Mouse (Mus musculus) spleen, postnatal 0 days (tissue): ENCODE results near the gene Wdr74. TPM values are rescaled to one million over a fixed set of nuclear protein-coding genes. Genes with fewer than 3 reads are reported as not detected.

Experiments used
- polyA plus RNA-seq: library from polyadenylated mRNA; unstranded; fragments of >200 nt; fragmentation: Nextera tagmentation; extraction: Ambion mirVana; gene quantifications from 2 replicates; pipeline ENCODE4 v1.2.1, GENCODE M21; 2015

Gene Wdr74
- 64.9 and 68.8 TPM in 2 replicates for polyA plus RNA-seq

GRCm38 (mm10) chr19:8735389-8736159 lies at the start of gene Wdr74:
Gene Wdr74 (plus strand): TSS chr19:8735827.

GRCm38 (mm10) chr19:8722907-8723573 lies 12.6 kb upstream of the Wdr74 start, which contains the start of gene Slc3a2:
Gene Slc3a2 (minus strand): TSS chr19:8723369.

DNA sequence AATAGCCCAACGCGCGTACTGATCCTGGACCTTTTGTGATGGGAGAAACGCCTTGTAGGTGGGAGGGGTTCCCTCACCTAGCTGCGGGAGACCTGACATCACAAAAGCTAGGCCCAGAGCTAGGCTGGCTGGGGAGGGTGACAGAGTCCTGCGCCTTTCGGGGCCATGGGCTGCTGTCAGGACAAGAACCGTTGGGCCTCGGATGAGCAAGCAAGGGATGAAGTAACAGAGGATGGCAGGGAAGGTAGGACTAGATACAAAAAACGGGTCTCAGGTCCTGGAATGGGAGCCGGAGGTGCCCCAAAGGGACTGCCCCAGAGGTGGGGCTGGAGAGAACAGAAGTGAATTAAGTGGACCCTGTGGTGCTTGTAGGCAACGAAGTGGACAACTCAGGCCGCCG lies 5.0 kb downstream of the Wdr74 start, which contains the start of gene 1700092M07Rik:
1700092M07Rik (plus strand) TSS at position 116 of the 400 bp plus-strand sequence.

DNA sequence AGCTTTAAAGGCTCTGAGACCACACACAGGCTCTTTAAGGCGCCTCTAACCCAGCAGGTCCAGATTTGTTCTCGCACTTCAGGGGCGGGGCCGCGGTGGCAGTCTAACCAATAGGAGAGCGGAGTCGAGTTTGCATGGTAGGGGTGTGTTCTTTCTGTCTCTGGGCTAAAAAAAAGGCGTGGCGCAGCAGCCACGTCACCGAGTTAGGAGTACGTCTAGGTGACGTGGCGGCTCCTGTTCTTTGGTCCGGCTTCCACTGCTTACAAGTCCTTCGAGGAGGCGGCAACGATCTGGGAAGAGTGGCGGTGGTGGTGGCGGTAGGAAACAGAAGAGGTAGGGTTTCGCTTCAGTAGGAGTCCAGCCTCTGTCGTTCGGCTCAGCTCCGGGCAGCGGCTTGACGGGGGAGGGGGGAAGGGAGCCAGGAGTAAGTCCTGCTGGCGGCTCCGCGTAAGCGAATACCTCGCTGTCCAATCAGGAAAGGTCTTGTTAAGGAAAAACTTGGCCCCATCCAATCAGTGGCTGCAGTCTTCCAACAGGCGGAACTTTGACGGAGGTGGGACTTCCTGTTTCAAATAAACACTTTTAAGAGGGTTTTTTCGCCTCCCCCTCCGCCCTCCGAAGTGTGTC lies 5.7 kb downstream of the Wdr74 start, which contains the start of gene Stx5a:
Stx5a (plus strand) TSS at position 171 of the 627 bp plus-strand sequence.

DNA sequence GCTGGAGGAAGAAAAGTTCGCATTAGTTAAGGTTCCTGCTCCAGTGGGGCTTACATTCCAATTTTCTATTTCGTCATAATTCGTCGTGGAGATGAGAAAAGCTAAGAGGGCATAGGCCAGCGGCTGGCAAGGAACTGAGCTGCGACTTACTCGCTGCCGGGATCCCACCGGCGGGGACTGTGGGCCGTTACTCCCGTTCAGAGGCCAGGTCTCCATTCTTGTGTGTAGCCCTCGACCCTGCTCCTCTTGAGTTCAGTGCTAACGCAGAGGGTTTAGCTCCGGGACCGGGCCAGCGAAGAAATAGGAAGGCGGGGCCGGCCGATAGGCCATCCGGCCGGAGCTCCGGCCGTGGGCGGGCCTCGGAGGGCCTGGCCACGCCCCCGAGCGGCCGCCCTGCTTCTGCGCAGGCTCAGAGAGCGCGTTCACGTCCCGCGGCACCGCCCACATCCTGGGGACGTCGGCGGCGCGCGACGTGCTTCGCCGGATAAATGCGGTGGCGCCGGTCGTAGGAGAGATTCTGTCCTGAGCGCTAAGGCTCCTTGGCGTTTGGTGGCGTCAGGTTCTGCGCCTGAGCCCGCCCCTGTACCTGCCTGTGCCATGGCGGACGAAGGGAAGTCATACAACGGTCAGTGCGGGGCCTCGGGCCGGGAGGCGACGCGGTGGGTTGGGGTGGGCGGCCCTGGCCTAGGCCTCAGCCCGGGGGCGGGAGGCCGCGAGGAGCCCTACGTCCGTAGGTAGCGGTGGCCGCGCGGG lies 21.2 kb downstream of the Wdr74 start, which contains the start of gene Nxf1:
Nxf1 (plus strand) TSS at position 439 of the 753 bp plus-strand sequence.

DNA sequence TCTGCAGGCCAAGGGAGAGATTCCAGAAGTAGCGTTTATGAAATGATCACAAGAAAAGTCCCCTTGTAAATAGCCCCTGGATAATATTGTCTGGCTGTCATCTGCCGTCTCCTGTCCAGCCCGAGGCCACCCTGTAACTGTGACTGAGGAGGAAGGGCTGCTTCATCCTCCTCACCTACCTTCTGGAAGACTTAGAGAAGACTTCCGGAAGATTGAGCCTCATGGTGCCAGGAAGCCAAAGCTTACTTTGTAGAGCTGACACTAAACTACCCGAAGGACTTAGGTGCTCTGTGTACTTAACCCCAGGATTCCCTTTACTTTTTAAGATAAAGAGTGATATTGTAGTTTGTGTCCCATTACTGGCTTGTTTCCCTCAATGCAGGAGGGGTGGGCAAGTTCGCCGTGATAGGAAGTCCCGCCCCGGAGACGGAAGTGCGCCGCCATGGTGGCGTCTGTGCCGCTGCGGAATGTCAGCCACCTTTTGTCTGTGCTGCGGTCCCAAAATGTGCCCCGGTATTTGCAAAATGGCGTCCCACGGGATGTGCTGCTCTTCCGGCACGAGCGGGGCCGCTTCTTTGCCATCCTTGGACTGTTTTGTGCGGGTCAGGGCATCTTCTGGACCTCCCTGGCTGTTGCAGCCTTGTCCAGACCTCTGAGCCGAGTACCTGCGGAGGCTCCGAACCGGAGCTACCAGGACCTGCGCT lies 35.1 kb downstream of the Wdr74 start, which contains the start of gene Tmem223:
Tmem223 (plus strand) TSS at position 430 of the 704 bp plus-strand sequence.

GRCm38 (mm10) chr19:8774086-8774835 lies 38.6 kb downstream of the Wdr74 start, which contains the start of gene Tmem179b:
Gene Tmem179b (minus strand): TSS chr19:8774467.

GRCm38 (mm10) chr19:8786008-8786781 lies 50.6 kb downstream of the Wdr74 start, which contains the start of gene Taf6l:
Gene Taf6l (minus strand): TSS chr19:8786417.

Other genes with a start within 250 kb of the Wdr74 start
- 0.14 TPM in 1 of 2 replicates, not detected in the other for gene Slc22a8, start 144.6 kb upstream of the Wdr74 start, polyA plus RNA-seq
- gene Slc22a6, start 117.8 kb upstream of the Wdr74 start, polyA plus RNA-seq = not detected in 2 replicates
- gene Chrm1, start 72.0 kb upstream of the Wdr74 start, polyA plus RNA-seq = 0.10 TPM in 1 of 2 replicates, not detected in the other
- gene Slc3a2, start 12.5 kb upstream of the Wdr74 start, polyA plus RNA-seq = 101 and 102 TPM in 2 replicates
- 0.65 and 0.69 TPM in 2 replicates for gene 1700092M07Rik, start 4.9 kb downstream of the Wdr74 start, polyA plus RNA-seq
- gene Stx5a, start 5.6 kb downstream of the Wdr74 start, polyA plus RNA-seq = 56.9 and 66.5 TPM in 2 replicates
- 95.6 and 109 TPM in 2 replicates for gene Nxf1, start 21.2 kb downstream of the Wdr74 start, polyA plus RNA-seq
- gene Tmem223, start 35.2 kb downstream of the Wdr74 start, polyA plus RNA-seq = 79.4 and 82.5 TPM in 2 replicates
- 134 and 140 TPM in 2 replicates for gene Tmem179b, start 38.6 kb downstream of the Wdr74 start, polyA plus RNA-seq
- gene Taf6l, start 50.6 kb downstream of the Wdr74 start, polyA plus RNA-seq = 13.4 and 15.6 TPM in 2 replicates
- gene Polr2g, start 62.8 kb downstream of the Wdr74 start, polyA plus RNA-seq = 103 and 108 TPM in 2 replicates
- gene Zbtb3, start 66.7 kb downstream of the Wdr74 start, polyA plus RNA-seq = 1.5 and 1.9 TPM in 2 replicates
- gene Ttc9c, start 83.5 kb downstream of the Wdr74 start, polyA plus RNA-seq = 29.3 and 32.7 TPM in 2 replicates
- gene Hnrnpul2, start 84.2 kb downstream of the Wdr74 start, polyA plus RNA-seq = 5.6 and 5.7 TPM in 2 replicates
- not detected in 2 replicates for gene AC129217.1, start 93.9 kb downstream of the Wdr74 start, polyA plus RNA-seq
- 40.2 and 40.8 TPM in 2 replicates for gene Bscl2, start 101.6 kb downstream of the Wdr74 start, polyA plus RNA-seq
- gene Gng3, start 103.4 kb downstream of the Wdr74 start, polyA plus RNA-seq = 0.48 and 0.53 TPM in 2 replicates
- 1.2 and 1.7 TPM in 2 replicates for gene Lrrn4cl, start 114.9 kb downstream of the Wdr74 start, polyA plus RNA-seq
- 128 and 131 TPM in 2 replicates for gene Ubxn1, start 135.7 kb downstream of the Wdr74 start, polyA plus RNA-seq
- gene Uqcc3, start 145.1 kb downstream of the Wdr74 start, polyA plus RNA-seq = 55.1 and 57.2 TPM in 2 replicates
- gene Lbhd1, start 147.9 kb downstream of the Wdr74 start, polyA plus RNA-seq = 44.3 and 52.1 TPM in 2 replicates
- not detected in 2 replicates for gene Gm49403, start 148.1 kb downstream of the Wdr74 start, polyA plus RNA-seq
- 54.0 and 56.8 TPM in 2 replicates for gene 1810009A15Rik, start 153.0 kb downstream of the Wdr74 start, polyA plus RNA-seq
- gene Gm49416, start 153.1 kb downstream of the Wdr74 start, polyA plus RNA-seq = not detected in 2 replicates
- 22.6 and 23.2 TPM in 2 replicates for gene Ints5, start 157.2 kb downstream of the Wdr74 start, polyA plus RNA-seq
- 28.2 and 35.2 TPM in 2 replicates for gene Ganab, start 162.2 kb downstream of the Wdr74 start, polyA plus RNA-seq
- 23.7 and 26.2 TPM in 2 replicates for gene B3gat3, start 184.5 kb downstream of the Wdr74 start, polyA plus RNA-seq
- gene Rom1, start 193.5 kb downstream of the Wdr74 start, polyA plus RNA-seq = 2.9 and 3.7 TPM in 2 replicates
- gene Eml3, start 193.7 kb downstream of the Wdr74 start, polyA plus RNA-seq = 19.5 and 23.4 TPM in 2 replicates
- gene Mta2, start 206.0 kb downstream of the Wdr74 start, polyA plus RNA-seq = 105 and 110 TPM in 2 replicates
- 15.3 and 15.8 TPM in 2 replicates for gene Tut1, start 218.0 kb downstream of the Wdr74 start, polyA plus RNA-seq
- gene Eef1g, start 231.2 kb downstream of the Wdr74 start, polyA plus RNA-seq = 261 and 275 TPM in 2 replicates